Mouse (Mus musculus): ENCODE measurements around the gene Gsx1.

DNA sequence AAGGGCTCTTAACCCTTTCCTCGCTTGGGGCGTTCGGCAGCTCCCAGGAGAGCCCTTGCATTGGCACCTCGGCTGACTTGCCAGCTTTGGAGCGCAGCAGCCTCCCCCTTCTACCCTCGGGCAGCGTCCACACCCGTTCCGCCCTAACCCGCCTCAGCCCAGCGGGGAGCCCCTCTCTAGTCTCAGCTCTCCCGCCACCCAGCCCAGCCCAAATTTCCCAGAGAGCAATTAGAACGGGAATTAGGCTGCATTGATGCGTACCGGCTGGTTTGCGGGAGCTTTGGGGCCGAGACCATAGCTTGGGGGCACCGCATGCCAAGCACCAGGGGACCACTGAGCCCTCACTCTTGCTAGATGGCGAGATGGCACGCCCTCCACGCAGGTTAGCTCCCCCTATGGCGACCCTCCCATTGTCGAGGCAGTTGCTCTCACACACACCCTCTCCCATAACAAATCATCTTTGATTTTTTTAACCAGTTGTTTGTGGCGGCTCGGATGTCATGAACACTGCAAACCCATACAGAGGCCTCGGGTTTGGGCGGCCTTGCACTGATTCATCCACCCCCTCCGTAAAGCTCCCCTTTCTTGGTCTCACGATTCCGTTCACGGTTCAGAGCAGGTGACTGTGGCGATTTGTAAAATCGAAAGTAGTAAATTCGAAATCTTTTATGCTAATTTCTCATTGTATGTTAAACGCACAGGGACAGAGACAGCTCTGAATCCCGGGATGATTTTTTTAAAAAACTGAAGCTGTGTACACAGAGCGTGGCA is 1.5 kb upstream of the Gsx1 start:
- TF ChIP-seq CTCF (IDR thresholded peaks at IDR 0.05; ENCODE audit: insufficient read depth, low read length) (no peak), POLR2A (IDR thresholded peaks at IDR 0.05; ENCODE audit: borderline replicate concordance, extremely low read depth, low read depth, low read length) (no peak)

Measured in lung, adult 2 months (tissue).